Mouse (Mus musculus) layer of hippocampus, adult 18-20 months (tissue): ENCODE measurements around the gene Riok1. TPM values are rescaled to one million over a fixed set of nuclear protein-coding genes. Genes with fewer than 3 reads are reported as not detected.

Experiments
- DNase-seq, 2 experiments: peaks; one replicate each; pipeline ENCODE4 v3.0.0; 2022; ENCODE audit warnings: low spot score in 2 of 2
- long read RNA-seq: library from polyadenylated mRNA; stranded (forward); transcript quantifications from one replicate; pipeline ENCODE4 v2.0.0, GENCODE M21; 2021
- total RNA-seq, 2 experiments: library from RNA; stranded (reverse); gene quantifications; 2 replicates each; pipeline ENCODE4 v1.2.3; 2021

Gene Riok1
- total RNA-seq = 10 to 100 TPM; 19.1 to 25.7 TPM
- long read RNA-seq, transcript Riok1-201 (17 exons, 2,738 nt) = major isoform, 14 of 19 reads
- long read RNA-seq, partial matches to known transcripts = 2 of 19 reads
- long read RNA-seq, other reads (novel, unspliced or antisense) = 3 of 19 reads

- no peak for DNase-seq
Measured at GRCm38 (mm10) chr13:38036343-38037043, at the start of gene Riok1. Gene Riok1 (plus strand): TSS chr13:38036995.

GRCm38 (mm10) chr13:37989701-37990100, 47.1 kb upstream of the Riok1 start:
- DNase-seq = no peak

- DNase-seq = no peak
Measured at GRCm38 (mm10) chr13:37992638-37993371, 44.0 kb upstream of the Riok1 start.

GRCm38 (mm10) chr13:37993376-37993703, 43.5 kb upstream of the Riok1 start:
- DNase-seq = no peak

- DNase-seq = peak; percentile 92 to 96
Measured at GRCm38 (mm10) chr13:37993704-37994404, 42.9 kb upstream of the Riok1 start, which contains the start of gene Ssr1. Gene Ssr1 (minus strand): TSS chr13:37994217.

- DNase-seq = no peak
Measured at GRCm38 (mm10) chr13:37994405-37994749, 42.4 kb upstream of the Riok1 start.

- DNase-seq = no peak
Measured at GRCm38 (mm10) chr13:37999713-38000112, 37.1 kb upstream of the Riok1 start.

- DNase-seq = no peak
Measured at GRCm38 (mm10) chr13:38002461-38002860, 34.3 kb upstream of the Riok1 start.

GRCm38 (mm10) chr13:38007972-38008371, 28.8 kb upstream of the Riok1 start:
- DNase-seq = no peak

- peak in 1 of 2 experiments; percentile 31 for DNase-seq
Measured at GRCm38 (mm10) chr13:38009721-38010408, 26.9 kb upstream of the Riok1 start.

GRCm38 (mm10) chr13:38010444-38010910, 26.3 kb upstream of the Riok1 start:
- no peak for DNase-seq

GRCm38 (mm10) chr13:38012436-38012835, 24.4 kb upstream of the Riok1 start:
- DNase-seq = peak in 1 of 2 experiments; percentile 54

- no peak for DNase-seq
Measured at GRCm38 (mm10) chr13:38015591-38015990, 21.2 kb upstream of the Riok1 start.

- DNase-seq = no peak
Measured at GRCm38 (mm10) chr13:38018791-38019190, 18.0 kb upstream of the Riok1 start.

- no peak for DNase-seq
Measured at GRCm38 (mm10) chr13:38025874-38026273, 10.9 kb upstream of the Riok1 start.

GRCm38 (mm10) chr13:38027618-38028248, 9.1 kb upstream of the Riok1 start:
- no peak for DNase-seq

- DNase-seq = no peak
Measured at GRCm38 (mm10) chr13:38028407-38028806, 8.4 kb upstream of the Riok1 start.

- DNase-seq = peak; percentile 94 to 99
Measured at GRCm38 (mm10) chr13:38037044-38037687, 371 bp downstream of the Riok1 start, which contains the start of gene Cage1. Gene Cage1 (minus strand): TSS chr13:38037069.

GRCm38 (mm10) chr13:38037811-38038210, 1.0 kb downstream of the Riok1 start:
- DNase-seq = no peak

- no peak for DNase-seq
Measured at GRCm38 (mm10) chr13:38049888-38050287, 13.1 kb downstream of the Riok1 start.
